Mouse (Mus musculus): ENCODE measurements around the gene Cdr2.
"Not testable (repeated sequence)": the region's sequence is repeated elsewhere in the genome, so short reads cannot be mapped to it uniquely, and the experiment has no call there.

The Cdr2 gene

DNA sequence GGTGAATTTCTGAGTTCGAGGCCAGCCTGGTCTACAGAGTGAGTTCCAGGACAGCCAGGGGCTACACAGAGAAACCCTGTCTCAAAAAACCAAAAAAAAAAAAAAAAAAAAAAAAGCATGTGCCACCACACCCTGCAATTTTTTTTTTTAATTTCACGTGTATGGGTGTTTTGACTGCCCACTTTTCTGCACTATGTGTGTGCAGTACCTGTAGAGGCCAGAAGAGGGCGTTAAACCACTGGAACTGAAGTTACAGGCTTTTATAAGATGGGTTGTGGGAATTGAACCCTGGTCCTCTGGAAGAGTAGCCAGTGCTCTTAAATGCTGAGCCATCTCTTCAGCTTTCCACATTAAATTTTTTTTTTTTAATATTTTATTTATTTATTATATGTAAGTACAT, 71.9 kb downstream of the Cdr2 start:
- not testable (repeated sequence) for DNase-seq (ENCODE audit: low spot score in 2 of 2)
